Mouse (Mus musculus) bone marrow macrophage, adult 2 months (primary cell): ENCODE measurements around the gene Gm45618. TPM values are rescaled to one million over a fixed set of nuclear protein-coding genes. Genes with fewer than 3 reads are reported as not detected.

Experiments used
- H3K27ac ChIP-seq: 2 replicates; pipeline ENCODE4 v1.5.1; 2012; ENCODE audit warnings: low read depth, low read length; ENCODE audit not compliant: insufficient read depth
- H3K4me1 ChIP-seq: 2 replicates; pipeline ENCODE4 v1.6.1; 2012; ENCODE audit warnings: low read length; ENCODE audit not compliant: control insufficient read depth, insufficient read depth
- H3K4me3 ChIP-seq: 2 replicates; pipeline ENCODE4 v1.5.1; 2012; ENCODE audit warnings: mild to moderate bottlenecking, low read length, moderate library complexity; ENCODE audit not compliant: insufficient read depth
- CTCF ChIP-seq: IDR thresholded peaks from 2 replicates; pipeline ENCODE4 v1.5.1; 2012; ENCODE audit warnings: low read depth, mild to moderate bottlenecking, low read length, moderate library complexity
- POLR2A ChIP-seq: IDR thresholded peaks from 2 replicates; pipeline ENCODE4 v1.6.1; 2012; ENCODE audit warnings: mild to moderate bottlenecking, low read depth, low read length, borderline replicate concordance
- polyA plus RNA-seq: library from polyadenylated mRNA; stranded (reverse); fragments of >200 nt; gene quantifications from 2 replicates; pipeline ENCODE4 v1.2.4, GENCODE M21; 2012; ENCODE audit not compliant: missing spikeins, insufficient read depth, insufficient read length

Gene Gm45618
- polyA plus RNA-seq, 1 experiment = not detected

DNA sequence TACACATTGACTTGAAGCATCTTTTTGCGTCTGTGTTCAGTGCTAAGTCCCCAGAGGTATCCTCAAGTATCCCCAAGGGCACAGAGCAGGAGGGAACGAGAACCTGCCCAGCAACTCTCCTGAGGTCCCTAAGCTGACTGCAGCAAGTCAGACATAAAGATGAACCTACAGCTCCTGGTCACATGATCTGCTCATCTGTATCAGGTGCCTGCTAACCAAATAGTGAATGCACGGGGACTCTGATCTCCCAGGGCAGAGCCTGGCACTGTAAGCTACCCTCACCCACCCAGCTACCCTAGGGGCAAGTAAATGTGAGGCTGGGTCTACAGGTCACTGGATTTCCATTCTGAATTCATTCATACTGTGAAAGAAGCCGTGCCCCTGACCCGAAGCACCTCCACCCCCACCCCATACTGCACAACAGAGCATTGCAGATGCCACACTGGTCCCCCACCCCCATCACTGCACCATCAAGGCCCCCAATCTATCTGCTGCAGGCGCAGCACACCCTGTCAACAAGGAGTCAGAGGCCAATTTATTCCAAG is 26.8 kb downstream of the Gm45618 start:
- no peak for TF ChIP-seq CTCF
- TF ChIP-seq POLR2A = no peak
- H3K4me1 ChIP-seq = no peaks in the 10 kb centered on the region
- no peak overlapping the region for H3K4me3 ChIP-seq
- no peak overlapping the region for H3K27ac ChIP-seq

DNA sequence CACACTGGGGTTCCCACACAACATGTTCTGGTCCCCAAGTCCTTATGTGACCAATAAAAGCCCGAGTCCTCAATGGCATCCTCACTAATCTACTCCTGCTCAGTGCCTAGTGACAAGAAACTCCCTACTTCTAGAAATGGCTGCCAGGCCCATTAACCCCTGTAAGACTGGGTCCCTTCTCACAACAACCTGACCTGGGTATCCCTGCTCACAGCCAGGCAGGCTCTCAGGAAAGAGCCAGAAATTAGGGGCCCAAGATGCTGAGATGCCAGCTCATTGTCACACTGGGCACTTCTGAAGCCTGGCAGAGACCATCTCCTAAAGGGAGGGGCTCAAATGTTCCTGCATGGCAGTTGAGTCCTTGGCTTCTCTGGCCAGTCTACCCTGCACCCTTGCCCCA is 27.5 kb downstream of the Gm45618 start:
- Histone ChIP-seq H3K4me1 (no peaks in the 10 kb centered on the region; the same call in 1 of the 2 replicates), H3K4me3 (no peak overlapping the region), H3K27ac (no peak overlapping the region)
- TF ChIP-seq CTCF (no peak), POLR2A (no peak)

- Histone ChIP-seq H3K4me1 (no peaks in the 10 kb centered on the region; the same call in 1 of the 2 replicates), H3K27ac (no peak overlapping the region), H3K4me3 (no peak overlapping the region)
- TF ChIP-seq POLR2A = no peak
- TF ChIP-seq CTCF = no peak
These were observed 28.7 kb downstream of the Gm45618 start for GRCm38 (mm10) chr7:142091848-142092247.

DNA sequence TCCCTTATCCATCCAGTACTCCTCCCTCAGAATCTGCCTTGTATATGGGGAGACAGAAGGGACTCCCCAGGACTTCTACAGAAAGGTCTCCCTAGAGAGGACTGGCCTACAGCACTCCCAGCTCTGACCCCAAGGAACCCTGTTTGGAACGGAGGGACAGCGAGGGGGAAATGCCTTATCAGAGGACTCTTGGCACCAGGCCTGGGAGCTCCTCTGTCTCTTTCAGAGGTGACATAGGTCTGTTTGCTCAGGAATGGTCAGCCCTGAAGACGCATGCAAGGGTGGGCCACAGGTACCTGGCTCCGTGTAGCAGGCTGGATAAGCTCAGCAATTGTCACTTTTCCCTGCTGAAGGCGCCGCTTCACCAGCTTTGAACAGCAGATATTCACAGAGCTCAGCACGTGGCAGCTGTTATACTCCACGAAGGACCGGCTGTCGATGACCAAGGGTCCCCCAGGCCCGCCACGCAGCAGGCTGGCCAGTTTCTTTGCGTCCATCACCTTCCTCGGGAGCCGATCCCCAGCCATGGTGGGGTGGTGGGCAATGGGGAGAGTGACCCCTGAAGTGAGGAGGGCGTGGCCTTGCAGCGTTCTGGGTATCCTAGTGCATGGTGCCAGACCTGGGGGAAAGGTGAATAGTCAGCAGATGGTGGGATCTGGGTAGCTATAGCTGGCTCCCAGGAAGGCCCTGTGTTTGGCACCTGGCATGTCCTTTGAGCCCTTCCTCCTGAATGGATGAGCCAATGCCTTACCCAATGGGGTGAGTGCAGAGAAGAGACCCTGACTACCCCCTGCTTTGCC is 30.7 kb downstream of the Gm45618 start:
- H3K4me1 ChIP-seq = peaks cover 2% of the 10 kb centered on the region
- TF ChIP-seq CTCF (no peak), POLR2A (no peak)
- H3K27ac ChIP-seq = no peak overlapping the region
- H3K4me3 ChIP-seq = no peak overlapping the region

- H3K27ac ChIP-seq = no peak overlapping the region
- peaks cover 5% of the 10 kb centered on the region for H3K4me1 ChIP-seq
- H3K4me3 ChIP-seq = no peak overlapping the region
- TF ChIP-seq CTCF (no peak), POLR2A (no peak)
These were observed 31.6 kb downstream of the Gm45618 start for GRCm38 (mm10) chr7:142088886-142089285.

DNA sequence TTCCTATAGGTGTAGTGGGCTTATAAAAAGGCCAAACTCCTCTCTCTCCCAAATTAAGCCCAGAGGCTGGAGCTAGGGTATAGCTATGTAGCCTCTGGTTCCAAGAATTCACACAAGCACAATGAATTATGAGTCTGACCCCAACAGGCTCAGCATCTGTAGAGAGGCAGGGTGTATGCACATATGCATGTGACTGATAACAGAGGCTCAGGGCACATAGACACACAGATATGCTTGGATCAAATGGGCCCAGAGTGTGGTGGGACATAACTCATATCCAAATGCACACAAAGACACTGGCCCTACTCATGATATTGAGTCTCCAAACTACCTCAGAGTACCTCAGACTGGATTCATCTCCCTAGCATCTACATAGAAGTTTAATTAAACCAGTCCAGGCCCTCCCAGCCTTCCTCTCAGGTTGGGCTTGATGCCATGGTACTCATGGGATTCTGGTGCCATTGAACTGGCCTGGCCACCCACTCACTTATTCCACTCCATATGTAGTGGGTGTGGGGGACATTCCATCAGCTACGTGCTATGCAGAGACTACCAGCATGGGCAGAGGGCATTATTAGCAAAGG is 33.4 kb downstream of the Gm45618 start:
- H3K4me3 ChIP-seq = no peak overlapping the region
- H3K4me1 ChIP-seq = peaks cover 5% of the 10 kb centered on the region
- TF ChIP-seq POLR2A = no peak
- TF ChIP-seq CTCF = no peak
- no peak overlapping the region for H3K27ac ChIP-seq

DNA sequence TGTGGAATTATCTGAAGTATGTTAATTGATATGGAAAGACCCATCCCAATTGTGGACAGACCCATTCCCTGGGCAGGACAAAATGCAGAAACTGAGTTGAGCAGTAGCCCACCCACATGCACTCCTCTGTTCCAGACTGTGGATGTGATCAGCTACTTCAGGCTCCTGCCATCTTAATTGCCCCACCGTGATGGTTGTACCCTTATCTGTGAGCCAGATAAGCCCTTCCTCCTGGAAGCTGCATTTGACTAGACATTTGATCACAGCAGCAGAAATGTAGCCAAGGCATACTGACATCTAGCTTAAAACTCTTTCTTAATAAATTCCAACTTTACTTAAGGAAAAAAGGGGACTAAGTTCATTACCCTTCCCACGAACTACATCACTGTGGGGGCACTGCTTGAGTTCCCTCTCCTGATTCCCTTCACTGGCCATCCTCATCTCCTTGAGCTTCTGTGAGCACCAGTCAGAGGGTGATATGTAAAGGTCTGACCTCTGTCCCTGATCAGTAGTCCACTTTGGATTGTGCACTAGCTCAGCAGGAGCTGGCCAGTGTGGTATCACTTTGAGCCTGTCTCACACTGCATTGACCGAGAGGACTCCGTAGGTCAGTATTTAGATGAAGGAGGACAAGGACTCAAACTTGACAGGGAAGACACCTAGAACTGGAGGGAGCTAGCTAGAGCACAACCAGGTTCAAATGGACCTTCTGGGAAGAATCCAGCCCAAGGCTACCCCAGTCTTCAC is 34.2 kb downstream of the Gm45618 start:
- H3K4me1 ChIP-seq = peaks cover 5% of the 10 kb centered on the region
- H3K27ac ChIP-seq = no peak overlapping the region
- TF ChIP-seq POLR2A (no peak), CTCF (no peak)
- H3K4me3 ChIP-seq = no peak overlapping the region

- Histone ChIP-seq H3K4me1 (peaks cover 5% of the 10 kb centered on the region), H3K27ac (no peak overlapping the region)
- TF ChIP-seq POLR2A (no peak), CTCF (no peak)
These were observed 35.7 kb downstream of the Gm45618 start for GRCm38 (mm10) chr7:142084820-142085219.

GRCm38 (mm10) chr7:142084395-142084794 is 36.1 kb downstream of the Gm45618 start:
- H3K27ac ChIP-seq = no peak overlapping the region
- no peak overlapping the region for H3K4me3 ChIP-seq
- no peak for TF ChIP-seq POLR2A
- no peak for TF ChIP-seq CTCF
- peaks cover 5% of the 10 kb centered on the region for H3K4me1 ChIP-seq

More at GRCm38 (mm10) chr7:142084820-142085219, 35.7 kb downstream of the Gm45618 start:
- no peak overlapping the region for H3K4me3 ChIP-seq
